Mouse (Mus musculus) heart, adult 9 months (tissue): Measurements from ENCODE around the gene Mtfr2.

Experiments
- DNase-seq, 2 experiments: peaks; one replicate each; pipeline ENCODE4 v3.0.0; 2022; ENCODE audit warnings: low spot score in 2 of 2

Mtfr2 gene

DNA sequence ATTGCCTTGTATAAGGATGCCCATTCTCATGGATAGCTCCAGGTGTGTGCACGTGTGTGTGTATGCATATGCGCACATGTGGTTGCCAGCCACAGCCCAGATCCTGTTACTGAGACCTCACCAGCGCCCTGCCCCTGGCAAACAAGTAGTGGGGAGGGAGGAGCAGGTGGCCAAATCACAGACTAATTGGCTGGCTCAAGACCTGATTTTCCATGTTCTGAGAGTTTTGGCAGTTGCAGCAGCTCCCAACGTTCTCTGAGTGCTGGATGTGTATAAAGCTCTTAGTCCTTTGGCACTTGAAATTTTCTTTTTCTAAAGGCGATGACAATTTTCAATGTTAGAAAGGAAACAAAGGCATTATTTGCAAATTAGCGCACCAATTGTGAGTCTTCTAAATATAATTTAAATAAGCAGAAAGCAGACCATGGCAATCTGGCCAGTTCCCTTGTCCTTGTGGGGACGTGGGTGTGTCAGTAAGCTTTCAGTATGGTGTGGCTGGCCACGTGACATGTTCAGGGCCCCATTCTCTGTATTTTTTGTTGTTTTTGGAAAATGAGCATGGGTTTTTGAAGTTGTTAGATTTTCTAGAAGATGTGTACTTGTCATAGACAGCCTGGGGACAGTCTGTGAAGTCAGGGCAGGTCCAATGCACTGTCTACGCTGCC lies 31.6 kb downstream of the Mtfr2 start:
- peak; percentile 65 to 69 for DNase-seq

- DNase-seq = no peak
These were observed 33.2 kb downstream of the Mtfr2 start for GRCm38 (mm10) chr10:20380798-20381197.

DNA sequence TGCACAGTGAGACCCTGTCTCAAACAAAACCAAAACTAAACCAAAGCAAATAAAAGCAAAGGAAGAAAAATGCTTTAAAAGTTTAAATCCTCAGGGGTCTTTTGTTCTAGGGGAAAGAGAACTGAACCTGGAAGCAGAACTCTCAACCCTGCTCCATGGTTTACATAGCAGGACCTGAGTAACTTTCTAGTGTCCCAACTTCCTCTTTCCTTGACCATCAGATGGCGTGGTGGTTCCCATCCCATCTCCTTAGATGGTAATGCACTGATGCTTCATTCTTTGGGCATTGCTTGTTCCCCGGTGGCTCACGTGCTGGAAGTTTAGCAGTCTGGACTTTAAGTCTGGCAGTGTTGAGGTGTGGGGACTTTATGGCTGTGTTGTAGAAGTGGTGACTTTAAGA lies 33.8 kb downstream of the Mtfr2 start:
- DNase-seq = no peak

- DNase-seq = no peak
These were observed 35.3 kb downstream of the Mtfr2 start for GRCm38 (mm10) chr10:20382807-20383419.

DNA sequence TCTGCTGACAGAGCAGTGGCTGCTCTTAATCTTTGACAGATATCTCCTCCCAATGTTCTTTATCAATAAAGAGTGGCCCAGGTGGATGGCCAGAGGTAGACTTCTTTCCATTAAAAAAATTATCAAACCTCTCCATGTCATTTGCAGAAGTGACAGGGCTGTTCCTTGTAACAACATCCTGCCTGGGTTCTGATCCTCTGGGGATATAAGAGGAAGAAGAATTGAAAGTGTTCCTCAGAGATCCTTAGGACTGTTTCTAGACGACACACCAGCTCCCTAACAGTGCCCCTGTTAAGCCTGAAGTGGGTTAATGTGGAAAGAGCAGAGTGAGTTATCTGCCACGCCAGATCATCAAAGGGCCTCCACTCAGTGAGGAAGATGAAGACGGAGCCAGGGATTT lies 43.0 kb downstream of the Mtfr2 start:
- DNase-seq = no peak

DNA sequence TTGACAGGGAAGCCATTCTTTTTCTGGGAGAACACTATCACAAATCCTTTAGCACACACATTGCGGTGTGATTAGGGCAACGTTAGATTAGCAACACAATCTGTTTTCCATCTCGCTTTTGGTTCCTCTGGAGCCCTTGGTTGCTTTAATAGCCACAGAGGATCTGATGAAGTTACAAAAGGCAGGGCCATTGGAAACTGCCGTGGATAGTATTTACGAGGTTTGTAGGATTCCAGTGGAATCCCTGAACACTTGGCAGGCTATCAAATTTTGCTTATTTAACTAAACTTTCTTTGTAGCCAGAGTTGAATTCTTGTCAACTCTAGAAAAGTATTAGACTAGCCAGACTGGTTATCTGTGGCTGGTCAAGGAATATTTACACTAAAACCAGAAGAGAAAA lies 47.2 kb downstream of the Mtfr2 start:
- no peak for DNase-seq

GRCm38 (mm10) chr10:20395778-20396177 lies 48.2 kb downstream of the Mtfr2 start:
- DNase-seq = no peak

DNA sequence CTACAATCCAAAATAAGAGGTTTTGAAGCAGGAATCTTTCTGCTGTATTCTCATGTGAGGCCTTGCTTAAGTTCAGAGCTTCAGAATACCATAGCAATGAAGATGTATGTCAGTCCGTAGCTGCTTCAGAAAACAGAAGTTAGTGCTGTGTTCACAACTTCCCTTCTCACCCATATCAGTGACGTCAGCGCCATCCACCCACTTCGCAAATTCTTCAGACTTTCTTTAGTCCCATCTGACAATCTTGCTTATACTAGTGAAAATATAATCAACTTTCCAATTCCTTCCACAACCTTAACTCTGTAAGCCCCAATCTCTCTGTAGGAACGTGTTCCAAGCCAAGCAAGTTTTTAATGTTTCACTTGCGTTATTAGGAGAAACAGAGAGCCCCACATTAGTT lies 50.7 kb downstream of the Mtfr2 start:
- DNase-seq = no peak

DNA sequence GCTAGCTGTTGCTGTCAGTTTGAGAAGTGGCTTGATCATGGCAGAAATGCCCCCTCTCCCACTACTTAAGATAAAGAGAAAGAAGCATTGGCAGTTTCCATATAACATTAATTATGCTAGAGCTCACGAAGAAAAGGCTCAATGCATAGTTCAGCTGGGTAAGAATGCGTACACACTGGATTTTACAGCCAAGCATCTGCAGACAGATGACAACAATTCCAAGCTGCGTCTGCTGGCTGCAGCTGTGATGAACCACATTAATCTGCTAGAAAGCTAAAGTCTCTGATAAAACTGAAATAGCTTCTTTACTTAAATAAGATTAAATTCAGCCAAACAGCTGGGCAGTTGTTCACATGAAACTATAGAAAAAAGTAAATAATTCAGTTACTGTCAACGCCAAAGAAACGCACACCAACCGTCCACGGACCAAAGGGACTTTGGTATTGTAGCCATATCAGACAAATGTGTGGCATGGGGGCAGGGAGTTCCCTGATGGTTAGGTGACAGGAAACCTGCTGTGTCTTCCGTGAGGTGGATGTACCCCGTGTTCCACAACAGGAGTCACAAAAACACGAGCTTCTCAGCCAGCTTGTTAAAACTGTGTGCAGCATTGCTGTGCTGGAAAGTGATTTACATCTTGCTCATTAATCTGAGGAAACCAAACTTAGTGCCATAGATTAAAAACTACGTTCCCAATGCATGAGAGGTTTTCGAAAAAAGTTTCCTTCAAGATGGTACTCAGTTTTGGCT lies 51.2 kb downstream of the Mtfr2 start:
- DNase-seq = no peak

- DNase-seq = no peak
These were observed 52.8 kb downstream of the Mtfr2 start for GRCm38 (mm10) chr10:20400406-20400805.

DNA sequence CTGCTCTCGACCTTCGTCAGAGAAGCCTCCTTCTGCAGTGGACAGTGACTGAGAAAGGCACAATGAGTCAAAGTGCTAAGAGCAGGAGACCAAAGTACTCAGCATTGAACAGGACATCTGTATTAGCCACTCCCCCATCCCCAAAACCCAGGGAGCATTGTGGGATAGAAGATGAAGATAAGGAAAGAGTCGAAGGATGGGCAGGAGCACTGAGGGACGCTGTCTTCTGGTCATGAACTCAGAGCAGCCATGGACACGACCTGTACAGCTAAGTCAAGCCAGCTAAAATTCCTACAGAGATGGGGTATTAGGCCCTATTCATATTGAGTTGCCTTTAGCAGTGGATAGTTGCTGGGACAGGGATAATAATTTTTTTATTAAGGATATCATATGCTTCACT lies 55.4 kb downstream of the Mtfr2 start:
- no peak for DNase-seq

- peak in 1 of 2 experiments; percentile 31 for DNase-seq
These were observed 57.9 kb downstream of the Mtfr2 start for GRCm38 (mm10) chr10:20405471-20405870.

- peak in 1 of 2 experiments; percentile 34 for DNase-seq
These were observed 60.8 kb downstream of the Mtfr2 start for GRCm38 (mm10) chr10:20408336-20408735.

GRCm38 (mm10) chr10:20409181-20409580 lies 61.6 kb downstream of the Mtfr2 start:
- peak; percentile 66 to 71 for DNase-seq
